Mouse (Mus musculus): ENCODE measurements around the gene Slc10a1. TPM values are rescaled to one million over a fixed set of nuclear protein-coding genes. Genes with fewer than 3 reads are reported as not detected.

Slc10a1 gene
- polyA plus RNA-seq, 1 experiment, result not detected

DNA sequence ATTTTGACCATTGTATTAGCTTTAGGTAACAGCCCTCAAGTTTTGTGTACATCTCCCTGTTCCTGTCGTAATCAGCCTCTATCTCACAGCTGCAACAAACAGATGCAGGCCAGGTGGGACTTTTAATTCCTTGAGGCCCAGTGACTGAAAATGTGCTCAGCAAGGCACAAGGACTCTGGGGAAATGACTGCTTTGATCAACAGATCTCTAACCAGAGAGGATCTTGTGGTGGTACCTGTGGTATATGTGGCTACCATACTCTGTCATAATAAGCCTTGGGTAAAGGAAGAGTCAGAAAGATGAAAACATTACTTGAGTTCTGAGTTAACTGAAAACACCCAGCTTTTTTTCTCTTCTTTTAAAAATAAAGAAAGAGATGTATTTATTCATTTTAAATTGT, 25.3 kb upstream of the Slc10a1 start:
- Histone ChIP-seq H3K4me3 (ENCODE audit: insufficient read depth, poor library complexity, severe bottlenecking) (no peak overlapping the region), H3K27me3 (ENCODE audit: control insufficient read depth, insufficient read depth, insufficient read length) (peaks cover 42% of the 10 kb centered on the region), H3K79me2 (ENCODE audit: control insufficient read depth, insufficient read depth) (no peaks in the 10 kb centered on the region), H3K79me3 (ENCODE audit: low read depth) (no peaks in the 10 kb centered on the region), H3ac (ENCODE audit: control insufficient read depth, insufficient read length, low read depth) (no peak overlapping the region), H3K36me3 (ENCODE audit: control insufficient read depth, insufficient read depth) (no peaks in the 10 kb centered on the region)
- TF ChIP-seq CTCF (IDR thresholded peaks at IDR 0.05; ENCODE audit: control insufficient read depth, insufficient read depth, insufficient read length), result no peak
- no peak for TF ChIP-seq MYOG (IDR thresholded peaks at IDR 0.05; ENCODE audit: control insufficient read depth, extremely low read depth, insufficient read length)
- TF ChIP-seq FOSL1 (IDR thresholded peaks at IDR 0.05; ENCODE audit: insufficient read depth, low read length, poor library complexity, severe bottlenecking), result no peak
- TF ChIP-seq MAX (IDR thresholded peaks at IDR 0.05), result no peak
- no peak for TF ChIP-seq USF1 (IDR thresholded peaks at IDR 0.05; ENCODE audit: low read depth)
- no peak for TF ChIP-seq MYOD1 (IDR thresholded peaks at IDR 0.05; ENCODE audit: control insufficient read depth, insufficient read length, low read depth)
- TF ChIP-seq CEBPB (IDR thresholded peaks at IDR 0.05; ENCODE audit: low read depth), result no peak

DNA sequence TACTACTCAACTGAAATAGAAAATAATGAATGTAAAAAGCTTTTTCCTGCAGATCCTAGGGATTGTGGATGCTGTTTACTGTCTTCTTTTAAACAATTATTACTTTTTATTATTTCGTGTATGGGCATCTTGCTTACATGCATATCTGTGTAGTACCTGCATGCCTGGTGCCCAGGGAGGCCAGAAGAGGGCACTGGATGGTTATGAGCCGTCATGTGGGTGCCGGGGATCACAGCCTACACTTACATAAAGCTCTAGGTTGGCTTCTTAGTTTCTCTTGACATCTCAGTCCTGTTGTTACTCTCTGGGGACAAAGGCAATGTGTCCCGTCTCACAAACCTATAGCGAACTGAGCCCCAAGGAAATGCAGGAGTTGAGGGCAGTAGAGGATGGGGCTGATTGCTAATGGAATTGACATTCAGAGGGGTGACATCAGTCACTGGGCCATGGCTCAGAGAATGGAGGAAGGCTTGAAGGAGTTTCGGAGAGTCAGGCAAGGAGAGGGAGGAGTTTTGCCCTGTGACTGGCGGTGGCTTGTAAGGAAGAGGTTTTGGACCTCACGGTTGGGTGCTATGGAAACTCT, 24.1 kb upstream of the Slc10a1 start:
- no peaks in the 10 kb centered on the region for H3K79me3 ChIP-seq (ENCODE audit: low read depth)
- no peak overlapping the region for H3ac ChIP-seq (ENCODE audit: control insufficient read depth, insufficient read length, low read depth)
- TF ChIP-seq FOSL1 (IDR thresholded peaks at IDR 0.05; ENCODE audit: insufficient read depth, low read length, poor library complexity, severe bottlenecking) (no peak), MYOD1 (IDR thresholded peaks at IDR 0.05; ENCODE audit: control insufficient read depth, insufficient read length, low read depth) (no peak), CTCF (IDR thresholded peaks at IDR 0.05; ENCODE audit: control insufficient read depth, insufficient read depth, insufficient read length) (no peak), MYOG (IDR thresholded peaks at IDR 0.05; ENCODE audit: control insufficient read depth, extremely low read depth, insufficient read length) (no peak), USF1 (IDR thresholded peaks at IDR 0.05; ENCODE audit: low read depth) (no peak), MAX (IDR thresholded peaks at IDR 0.05) (no peak), CEBPB (IDR thresholded peaks at IDR 0.05; ENCODE audit: low read depth) (no peak)
- H3K27me3 ChIP-seq (ENCODE audit: control insufficient read depth, insufficient read depth, insufficient read length), result peaks cover 36% of the 10 kb centered on the region
- H3K36me3 ChIP-seq (ENCODE audit: control insufficient read depth, insufficient read depth), result no peaks in the 10 kb centered on the region
- H3K4me3 ChIP-seq (ENCODE audit: insufficient read depth, poor library complexity, severe bottlenecking), result no peak overlapping the region
- no peaks in the 10 kb centered on the region for H3K79me2 ChIP-seq (ENCODE audit: control insufficient read depth, insufficient read depth)

DNA sequence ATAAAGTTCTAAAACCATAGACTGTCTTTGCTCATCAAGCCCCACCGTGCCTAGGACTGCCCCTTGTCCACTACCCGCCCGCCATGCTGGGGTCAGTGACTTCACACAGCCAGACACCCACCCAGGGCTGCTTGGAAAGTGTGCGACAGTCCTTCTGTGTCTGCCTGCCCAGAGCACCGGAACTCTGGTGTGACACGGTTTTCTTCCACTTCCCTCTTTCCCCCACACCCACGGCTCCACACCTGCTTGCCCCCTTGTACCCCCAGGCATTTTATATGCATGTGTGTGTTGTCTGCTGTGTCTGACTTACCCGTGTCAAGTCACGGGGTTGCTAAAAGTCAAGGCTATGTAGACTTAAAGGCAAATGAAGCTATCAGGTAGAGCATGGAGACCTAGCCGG, 23.3 kb upstream of the Slc10a1 start:
- no peaks in the 10 kb centered on the region for H3K79me2 ChIP-seq (ENCODE audit: control insufficient read depth, insufficient read depth)
- H3ac ChIP-seq (ENCODE audit: control insufficient read depth, insufficient read length, low read depth), result no peak overlapping the region
- H3K4me3 ChIP-seq (ENCODE audit: insufficient read depth, poor library complexity, severe bottlenecking), result no peak overlapping the region
- H3K36me3 ChIP-seq (ENCODE audit: control insufficient read depth, insufficient read depth), result no peaks in the 10 kb centered on the region
- no peaks in the 10 kb centered on the region for H3K79me3 ChIP-seq (ENCODE audit: low read depth)
- TF ChIP-seq CTCF (IDR thresholded peaks at IDR 0.05; ENCODE audit: control insufficient read depth, insufficient read depth, insufficient read length) (no peak), USF1 (IDR thresholded peaks at IDR 0.05; ENCODE audit: low read depth) (no peak), CEBPB (IDR thresholded peaks at IDR 0.05; ENCODE audit: low read depth) (no peak), FOSL1 (IDR thresholded peaks at IDR 0.05; ENCODE audit: insufficient read depth, low read length, poor library complexity, severe bottlenecking) (no peak), MAX (IDR thresholded peaks at IDR 0.05) (no peak), MYOG (IDR thresholded peaks at IDR 0.05; ENCODE audit: control insufficient read depth, extremely low read depth, insufficient read length) (no peak), MYOD1 (IDR thresholded peaks at IDR 0.05; ENCODE audit: control insufficient read depth, insufficient read length, low read depth) (no peak)
- H3K27me3 ChIP-seq (ENCODE audit: control insufficient read depth, insufficient read depth, insufficient read length), result peaks cover 27% of the 10 kb centered on the region

- peaks cover 27% of the 10 kb centered on the region for H3K27me3 ChIP-seq (ENCODE audit: control insufficient read depth, insufficient read depth, insufficient read length)
- TF ChIP-seq USF1 (IDR thresholded peaks at IDR 0.05; ENCODE audit: low read depth), result no peak
- no peak for TF ChIP-seq CTCF (IDR thresholded peaks at IDR 0.05; ENCODE audit: control insufficient read depth, insufficient read depth, insufficient read length)
- TF ChIP-seq FOSL1 (IDR thresholded peaks at IDR 0.05; ENCODE audit: insufficient read depth, low read length, poor library complexity, severe bottlenecking), result no peak
- TF ChIP-seq MYOD1 (IDR thresholded peaks at IDR 0.05; ENCODE audit: control insufficient read depth, insufficient read length, low read depth), result no peak
- no peak for TF ChIP-seq MAX (IDR thresholded peaks at IDR 0.05)
- no peak overlapping the region for H3K4me3 ChIP-seq (ENCODE audit: insufficient read depth, poor library complexity, severe bottlenecking)
- no peak overlapping the region for H3ac ChIP-seq (ENCODE audit: control insufficient read depth, insufficient read length, low read depth)
- no peaks in the 10 kb centered on the region for H3K36me3 ChIP-seq (ENCODE audit: control insufficient read depth, insufficient read depth)
- no peaks in the 10 kb centered on the region for H3K79me3 ChIP-seq (ENCODE audit: low read depth)
- H3K79me2 ChIP-seq (ENCODE audit: control insufficient read depth, insufficient read depth), result no peaks in the 10 kb centered on the region
Observed at GRCm38 (mm10) chr12:80990901-80991445, 22.5 kb upstream of the Slc10a1 start.

DNA sequence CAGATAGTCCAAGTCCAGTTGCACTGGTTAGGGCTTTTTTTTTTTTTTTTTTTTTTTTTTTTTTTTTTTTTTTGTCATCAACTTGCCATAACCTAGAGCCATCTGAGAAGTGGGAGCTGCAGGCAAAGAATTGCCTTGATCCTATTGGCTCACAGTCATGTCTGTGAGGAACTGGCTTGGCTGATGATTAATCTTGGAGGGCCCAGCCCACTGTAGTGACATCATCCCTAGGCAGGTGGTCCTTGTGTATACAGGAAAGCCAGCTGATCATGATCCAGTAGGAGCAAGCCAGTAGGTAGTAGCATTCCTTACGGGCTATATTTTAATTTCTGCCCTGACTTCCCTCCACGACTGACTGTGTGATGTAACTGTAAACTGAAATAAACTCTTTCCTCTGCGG, 19.8 kb upstream of the Slc10a1 start:
- Histone ChIP-seq H3K79me2 (ENCODE audit: control insufficient read depth, insufficient read depth) (no peaks in the 10 kb centered on the region), H3K36me3 (ENCODE audit: control insufficient read depth, insufficient read depth) (no peaks in the 10 kb centered on the region), H3K27me3 (ENCODE audit: control insufficient read depth, insufficient read depth, insufficient read length) (peaks cover 32% of the 10 kb centered on the region), H3ac (ENCODE audit: control insufficient read depth, insufficient read length, low read depth) (no peak overlapping the region), H3K79me3 (ENCODE audit: low read depth) (no peaks in the 10 kb centered on the region), H3K4me3 (ENCODE audit: insufficient read depth, poor library complexity, severe bottlenecking) (no peak overlapping the region)
- TF ChIP-seq FOSL1 (IDR thresholded peaks at IDR 0.05; ENCODE audit: insufficient read depth, low read length, poor library complexity, severe bottlenecking) (no peak), MAX (IDR thresholded peaks at IDR 0.05) (no peak), CTCF (IDR thresholded peaks at IDR 0.05; ENCODE audit: control insufficient read depth, insufficient read depth, insufficient read length) (no peak), MYOD1 (IDR thresholded peaks at IDR 0.05; ENCODE audit: control insufficient read depth, insufficient read length, low read depth) (no peak), USF1 (IDR thresholded peaks at IDR 0.05; ENCODE audit: low read depth) (no peak), MYOG (IDR thresholded peaks at IDR 0.05; ENCODE audit: control insufficient read depth, extremely low read depth, insufficient read length) (no peak), CEBPB (IDR thresholded peaks at IDR 0.05; ENCODE audit: low read depth) (no peak)
